Mouse (Mus musculus) G1E (cell line): ENCODE data around the gene Cisd3. TPM values are rescaled to one million over a fixed set of nuclear protein-coding genes. Genes with fewer than 3 reads are reported as not detected.

Source experiments
- ATAC-seq: 2 replicates; pipeline ENCODE4 v1.8.0; 2016; ENCODE audit warnings: mild to moderate bottlenecking; ENCODE audit not compliant: insufficient number of reproducible peaks, poor library complexity, low FRiP score, severe bottlenecking; ENCODE audit errors: extremely low read depth
- DNase-seq: peaks from one replicate; pipeline ENCODE4 v3.0.0; 2012; ENCODE audit warnings: low spot score
- H3K27me3 ChIP-seq: 2 replicates; pipeline ENCODE4 v1.6.1; 2012; ENCODE audit warnings: mild to moderate bottlenecking, low read length, inconsistent platforms; ENCODE audit not compliant: insufficient read depth
- H3K36me3 ChIP-seq: replicated peaks from 2 replicates; pipeline ENCODE3; 2012; ENCODE audit warnings: mild to moderate bottlenecking, inconsistent platforms
- H3K4me1 ChIP-seq: 2 replicates; pipeline ENCODE4 v1.6.1; 2012; ENCODE audit warnings: low read depth, low read length, inconsistent platforms, mixed read lengths; ENCODE audit not compliant: insufficient read depth
- H3K4me3 ChIP-seq: 2 replicates; pipeline ENCODE4 v1.5.1; 2012; ENCODE audit warnings: low read depth, mild to moderate bottlenecking, inconsistent platforms, low read length, moderate library complexity, mixed read lengths
- H3K9me3 ChIP-seq: replicated peaks from 2 replicates; pipeline ENCODE4 v1.6.1; 2012; ENCODE audit warnings: inconsistent platforms
- CTCF ChIP-seq: IDR thresholded peaks from 2 replicates; pipeline ENCODE4 v1.5.1; 2012; ENCODE audit warnings: low read depth, low read length, inconsistent platforms, mixed read lengths
- GATA1 ChIP-seq: IDR thresholded peaks from 2 replicates; pipeline ENCODE4 v1.6.1; 2012; ENCODE audit warnings: borderline replicate concordance, low read length, inconsistent platforms, mixed read lengths
- GATA2 ChIP-seq: IDR thresholded peaks from 2 replicates; pipeline ENCODE4 v1.6.1; 2012; ENCODE audit warnings: low read depth, low read length, inconsistent platforms, borderline replicate concordance
- POLR2AphosphoS5 ChIP-seq: IDR thresholded peaks from 2 replicates; pipeline ENCODE4 v1.6.1; 2012; ENCODE audit warnings: low read depth, low read length, inconsistent platforms; ENCODE audit not compliant: insufficient replicate concordance
- TAL1 ChIP-seq: conservative IDR thresholded peaks from 2 replicates; pipeline ENCODE4 v1.6.1; 2012; ENCODE audit warnings: low read depth, low read length, inconsistent platforms, mixed read lengths
- polyA plus RNA-seq: library from polyadenylated mRNA; stranded (reverse); fragments of >175 nt; gene quantifications from 2 replicates; pipeline ENCODE4 v1.2.3, GENCODE M21; 2012
- total RNA-seq, 2 experiments: library from RNA; stranded (forward) in 1 of 2; stranded (reverse) in 1 of 2; fragments of 200-1000 nt in 1 of 2; fragments of >200 nt in 1 of 2; fragmentation: Nextera tagmentation in 1 of 2; gene quantifications; 2 replicates each; pipeline ENCODE4 v1.2.3; 2014 to 2017

The Cisd3 gene
- total and polyA plus RNA-seq, 3 experiments: 2.6 to 14.7 (median 8.8) TPM

DNA sequence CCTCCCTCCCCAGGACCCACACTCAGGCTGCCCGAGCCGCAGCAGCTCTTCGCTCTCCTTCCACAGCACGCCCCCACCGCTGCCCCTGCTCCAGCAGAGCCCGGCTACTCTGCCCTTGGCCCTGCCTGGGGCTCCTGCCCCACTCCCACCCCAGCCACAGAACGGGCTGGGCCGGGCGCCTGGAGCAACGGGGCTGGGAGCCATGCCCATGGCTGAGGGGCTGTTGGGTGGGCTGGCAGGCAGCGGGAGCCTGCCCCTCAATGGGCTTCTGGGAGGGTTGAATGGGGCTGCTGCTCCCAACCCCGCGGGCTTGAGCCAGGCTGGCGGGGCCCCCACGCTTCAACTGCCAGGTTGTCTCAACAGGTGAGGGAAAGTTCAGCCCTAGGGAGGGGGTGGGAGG is 7.3 kb upstream of the Cisd3 start:
- TF ChIP-seq CTCF (no peak), POLR2AphosphoS5 (no peak), TAL1 (no peak)
- Histone ChIP-seq H3K4me1 (peaks cover 2% of the 10 kb centered on the region; the same call in 1 of the 2 replicates), H3K9me3 (no peaks in the 10 kb centered on the region), H3K36me3 (peaks cover 85% of the 10 kb centered on the region), H3K27me3 (peaks cover 13% of the 10 kb centered on the region; the same call in 1 of the 2 replicates), H3K4me3 (no peak overlapping the region)
- DNase-seq (no peak), ATAC-seq (no peak)

DNA sequence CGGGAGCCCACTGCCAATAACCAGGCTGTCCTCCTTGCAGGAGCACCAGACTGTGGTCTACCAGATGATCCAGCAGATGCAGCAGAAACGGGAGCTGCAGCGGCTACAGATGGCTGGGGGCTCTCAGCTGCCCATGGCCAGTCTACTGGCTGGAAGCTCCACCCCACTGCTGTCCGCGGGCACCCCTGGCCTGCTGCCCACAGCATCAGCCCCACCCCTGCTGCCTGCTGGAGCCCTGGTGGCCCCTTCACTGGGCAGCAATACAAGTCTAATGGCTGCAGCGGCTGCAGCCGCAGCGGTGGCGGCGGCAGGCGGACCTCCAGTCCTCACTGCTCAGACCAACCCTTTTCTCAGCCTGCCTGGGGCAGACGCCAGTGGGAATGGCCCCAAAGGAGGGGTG is 5.2 kb upstream of the Cisd3 start:
- no peak for ATAC-seq
- Histone ChIP-seq H3K27me3 (peaks cover 23% of the 10 kb centered on the region; the same call in 1 of the 2 replicates), H3K4me1 (peaks cover 16% of the 10 kb centered on the region), H3K4me3 (no peak overlapping the region), H3K9me3 (no peaks in the 10 kb centered on the region), H3K36me3 (peaks cover 65% of the 10 kb centered on the region)
- TF ChIP-seq CTCF: no peak
- TF ChIP-seq GATA2: no peak
- no peak for TF ChIP-seq GATA1
- no peak for TF ChIP-seq TAL1
- no peak for TF ChIP-seq POLR2AphosphoS5
- no peak for DNase-seq

DNA sequence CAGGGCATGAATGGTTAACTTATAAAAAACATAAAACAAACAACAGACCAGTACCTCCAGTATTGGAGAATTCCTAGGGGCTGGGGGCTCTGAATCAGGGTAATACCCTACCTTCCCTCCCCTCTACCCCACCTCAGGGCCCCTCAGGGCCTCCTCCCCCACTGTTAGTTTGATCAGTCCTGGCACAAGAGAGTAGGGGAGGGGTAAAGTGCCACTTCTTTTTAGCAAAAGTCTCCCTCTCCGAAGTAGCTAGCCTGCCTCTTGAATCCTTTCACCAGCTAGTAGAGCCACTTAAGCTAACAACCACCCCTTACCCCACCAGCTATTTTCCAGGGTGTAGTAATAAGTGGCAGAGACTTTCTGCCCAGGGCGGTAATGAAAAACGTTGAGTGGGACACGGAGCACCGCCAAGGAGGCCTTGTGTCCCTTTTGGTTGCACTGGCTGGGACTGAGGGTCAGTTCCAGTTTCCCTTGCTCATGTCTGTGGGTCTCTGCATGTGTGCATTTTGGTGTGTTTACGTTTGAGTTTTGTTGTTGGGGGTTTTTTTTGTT is 3.0 kb upstream of the Cisd3 start:
- Histone ChIP-seq H3K4me3 (no peak overlapping the region), H3K9me3 (no peaks in the 10 kb centered on the region), H3K36me3 (peaks cover 45% of the 10 kb centered on the region), H3K27me3 (peaks cover 31% of the 10 kb centered on the region), H3K4me1 (peaks cover 28% of the 10 kb centered on the region)
- DNase-seq (no peak), ATAC-seq (no peak)
- TF ChIP-seq TAL1 (no peak), GATA2 (no peak), GATA1 (no peak), POLR2AphosphoS5 (no peak), CTCF (no peak)

DNA sequence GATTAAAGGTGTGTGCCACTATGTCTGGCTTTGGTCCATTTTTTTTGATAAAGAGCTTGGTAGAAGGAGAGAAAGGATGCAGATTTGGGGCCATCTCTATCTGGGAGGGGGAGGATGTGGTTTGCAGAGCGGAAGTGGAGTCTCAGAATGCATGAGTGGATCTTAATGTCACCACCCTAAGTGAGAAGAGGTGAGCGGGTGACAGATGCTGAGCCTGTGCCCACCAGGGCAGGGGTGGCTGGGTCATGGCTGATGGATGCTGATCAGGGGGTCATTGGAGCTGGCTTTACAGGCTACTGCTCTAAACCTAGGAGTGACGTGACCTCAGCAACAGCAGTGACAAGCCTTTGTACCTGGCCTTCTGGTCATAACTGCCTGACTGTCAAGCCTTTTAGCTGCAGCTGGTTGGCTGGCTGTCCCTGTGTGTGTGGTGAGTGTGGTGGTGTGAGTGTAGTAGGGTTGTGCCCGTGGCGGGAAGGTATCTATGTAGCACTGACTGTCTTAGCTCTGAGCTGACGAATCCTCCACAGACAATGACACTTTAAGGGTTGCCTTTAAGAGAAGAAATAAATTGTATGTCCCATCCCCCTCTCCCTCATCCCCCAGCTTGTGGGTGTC is 1.5 kb upstream of the Cisd3 start:
- Histone ChIP-seq H3K36me3 (peaks cover 32% of the 10 kb centered on the region), H3K4me1 (peaks cover 28% of the 10 kb centered on the region), H3K4me3 (no peak overlapping the region), H3K9me3 (no peaks in the 10 kb centered on the region), H3K27me3 (peaks cover 28% of the 10 kb centered on the region)
- TF ChIP-seq GATA1 (no peak), GATA2 (no peak)
- no peak for ATAC-seq
- DNase-seq: no peak

DNA sequence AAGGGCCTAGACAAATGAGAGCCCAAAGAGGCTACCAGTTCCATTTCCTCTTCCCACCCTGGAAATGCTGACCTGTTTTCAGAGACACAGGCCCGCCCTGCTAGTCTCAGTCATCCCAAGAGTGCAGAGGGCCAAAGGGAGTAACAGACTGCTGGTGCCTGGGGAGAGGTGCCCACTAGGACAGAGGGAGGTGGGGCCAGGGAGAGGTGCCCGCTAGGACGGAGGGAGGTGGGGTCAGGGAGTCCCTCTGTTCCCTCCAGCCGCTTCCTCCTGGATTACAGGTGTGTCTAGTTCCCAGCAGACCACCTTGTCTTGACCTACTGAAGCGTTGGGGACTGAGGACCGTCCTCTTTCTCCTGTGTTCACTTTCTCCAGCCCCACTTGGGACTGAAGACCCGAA is 860 bp upstream of the Cisd3 start:
- peaks cover 27% of the 10 kb centered on the region for H3K36me3 ChIP-seq
- no peak overlapping the region for H3K4me3 ChIP-seq

DNA sequence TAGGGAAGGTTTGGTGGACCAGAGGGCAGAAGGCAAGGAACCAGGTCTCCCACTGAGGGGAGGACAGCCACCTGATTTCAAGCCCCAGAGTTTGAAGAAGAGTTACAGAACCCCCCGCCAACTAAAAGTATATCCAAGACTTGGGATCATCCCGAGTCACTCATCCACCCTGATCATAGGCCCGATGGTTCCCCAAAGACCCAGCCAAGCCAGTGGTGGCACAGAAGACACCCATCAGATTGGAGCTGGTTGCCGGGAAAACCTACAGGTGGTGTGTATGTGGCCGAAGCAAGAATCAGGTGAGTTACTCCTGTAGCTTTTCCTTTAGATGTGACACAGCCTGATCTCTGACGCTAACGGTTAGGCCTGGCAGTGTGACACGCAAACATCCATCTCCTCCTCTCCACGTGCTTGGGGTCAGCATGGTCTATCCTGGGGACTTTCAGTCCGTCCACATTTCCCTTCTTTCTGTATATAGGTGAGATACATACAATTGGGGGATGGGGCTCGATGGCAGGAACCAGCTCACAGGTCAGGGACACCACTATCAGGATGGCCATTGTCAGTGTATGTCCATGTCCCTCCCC is 789 bp downstream of the Cisd3 start:
- Histone ChIP-seq H3K36me3 (peaks cover 18% of the 10 kb centered on the region), H3K9me3 (no peaks in the 10 kb centered on the region), H3K4me1 (peaks cover 28% of the 10 kb centered on the region), H3K27me3 (peaks cover 30% of the 10 kb centered on the region), H3K4me3 (peak overlapping the region; percentile 39; the same call in 1 of the 2 replicates)
- no peak for ATAC-seq
- TF ChIP-seq GATA2 (no peak), CTCF (no peak), TAL1 (no peak), GATA1 (no peak), POLR2AphosphoS5 (no peak)
- DNase-seq: no peak

More for the DNA sequence above, 860 bp upstream of the Cisd3 start:
- no peak for ATAC-seq
- DNase-seq: no peak
- Histone ChIP-seq H3K27me3 (peaks cover 28% of the 10 kb centered on the region), H3K9me3 (no peaks in the 10 kb centered on the region), H3K4me1 (peaks cover 28% of the 10 kb centered on the region)
- TF ChIP-seq TAL1: no peak
- TF ChIP-seq CTCF: no peak
- TF ChIP-seq GATA1: no peak
- TF ChIP-seq GATA2: no peak
- TF ChIP-seq POLR2AphosphoS5: no peak
